Mouse (Mus musculus) stomach, postnatal 0 days (tissue): ENCODE measurements around the gene Sln. TPM values are rescaled to one million over a fixed set of nuclear protein-coding genes. Genes with fewer than 3 reads are reported as not detected.
A peak's percentile ranks its signal among the peaks of the same experiment; 100 is the strongest.

ENCODE experiments used
- ATAC-seq: fragments of 200-750 bp; cut with Nextera tagmentation; 2 replicates; pipeline ENCODE4 v1.8.0; 2017; ENCODE audit not compliant: low FRiP score, low TSS enrichment
- DNase-seq: peaks from one replicate; pipeline ENCODE4 v3.0.0-alpha.2; 2016; ENCODE audit warnings: low spot score
- H3K27ac ChIP-seq: fragments of 300-500 bp; sonication (generic); replicated peaks from 2 replicates; pipeline ENCODE4 v1.5.1; 2014; ENCODE audit warnings: mild to moderate bottlenecking, control low read depth
- H3K27me3 ChIP-seq: fragments of 300-500 bp; sonication (generic); 2 replicates; pipeline ENCODE4 v1.6.1; 2014; ENCODE audit warnings: low read length; ENCODE audit not compliant: control insufficient read depth, insufficient read depth
- H3K36me3 ChIP-seq: fragments of 300-500 bp; sonication (generic); 2 replicates; pipeline ENCODE4 v1.6.1; 2014; ENCODE audit warnings: low read length, mixed read lengths; ENCODE audit not compliant: control insufficient read depth, insufficient read depth
- H3K4me1 ChIP-seq: fragments of 300-500 bp; sonication (generic); replicated peaks from 2 replicates; pipeline ENCODE4 v1.6.1; 2014; ENCODE audit warnings: antibody characterized with exemption; ENCODE audit not compliant: control insufficient read depth, insufficient read depth
- H3K4me2 ChIP-seq: fragments of 300-500 bp; sonication (generic); replicated peaks from 2 replicates; pipeline ENCODE4 v1.6.1; 2014; ENCODE audit warnings: low read depth, mild to moderate bottlenecking, control low read depth, moderate library complexity
- H3K4me3 ChIP-seq: fragments of 300-500 bp; sonication (generic); 2 replicates; pipeline ENCODE4 v1.5.1; 2014; ENCODE audit warnings: low read depth, low read length, control low read depth
- H3K9ac ChIP-seq: fragments of 300-500 bp; sonication (generic); 2 replicates; pipeline ENCODE4 v1.6.1; 2014; ENCODE audit warnings: mild to moderate bottlenecking, low read length, control low read depth, mixed read lengths
- H3K9me3 ChIP-seq: fragments of 300-500 bp; sonication (generic); 2 replicates; pipeline ENCODE4 v1.6.1; 2016; ENCODE audit warnings: low read length; ENCODE audit not compliant: control insufficient read depth
- CTCF ChIP-seq: IDR thresholded peaks from 2 replicates; pipeline ENCODE4 v1.5.1; 2016; ENCODE audit warnings: antibody characterized with exemption, low read depth, mild to moderate bottlenecking, moderate library complexity
- EP300 ChIP-seq: optimal IDR thresholded peaks from 2 replicates; pipeline ENCODE3; 2016; ENCODE audit warnings: antibody characterized with exemption
- WGBS: fragments of 180-500 bp; shearing (Covaris S2); extraction: QIAGEN DNeasy Blood & Tissue Kit; methylation state at CpG from one replicate; pipeline ENCODE4 v1.1.7; 2014; 5-methylcytosine and 5-hydroxymethylcytosine counted together
- polyA plus RNA-seq: library from polyadenylated mRNA; unstranded; fragments of >200 nt; fragmentation: Nextera tagmentation; extraction: Ambion mirVana; gene quantifications from 2 replicates; pipeline ENCODE4 v1.2.1, GENCODE M21; 2015

Gene Sln
- polyA plus RNA-seq, 1 experiment from 2014 or later: 0.30 TPM

DNA sequence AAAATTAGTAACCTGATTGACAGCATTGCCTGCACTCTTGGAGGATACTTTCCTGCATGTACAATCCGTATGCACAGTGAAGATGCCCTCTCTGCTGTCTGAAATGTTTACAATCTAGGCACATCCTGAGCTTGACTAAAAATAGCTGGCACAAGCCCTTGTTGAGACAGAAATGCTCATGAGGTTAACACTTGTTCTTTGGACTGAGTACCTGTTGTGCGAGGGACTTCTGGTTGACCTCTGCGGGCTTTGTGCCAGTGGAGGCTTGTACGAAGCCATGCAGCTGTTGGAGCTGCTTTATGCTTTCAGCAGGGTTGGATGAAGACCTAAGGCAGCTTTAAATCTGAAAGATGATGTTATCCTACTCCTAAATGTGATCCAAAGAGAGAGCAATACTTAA lies 2.2 kb downstream of the Sln start:
- 61% methylated on average over 4 of the region's 4 CpGs for WGBS
- H3K4me2 ChIP-seq: no peak overlapping the region
- H3K9me3 ChIP-seq: no peaks in the 10 kb centered on the region
- H3K36me3 ChIP-seq: no peaks in the 10 kb centered on the region
- H3K9ac ChIP-seq: no peak overlapping the region
- no peaks in the 10 kb centered on the region for H3K4me1 ChIP-seq
- ATAC-seq (no peak), DNase-seq (no peak)
- no peak overlapping the region for H3K27ac ChIP-seq
- no peaks in the 10 kb centered on the region for H3K27me3 ChIP-seq
- TF ChIP-seq CTCF: no peak
- no peak for TF ChIP-seq EP300
- no peak overlapping the region for H3K4me3 ChIP-seq

DNA sequence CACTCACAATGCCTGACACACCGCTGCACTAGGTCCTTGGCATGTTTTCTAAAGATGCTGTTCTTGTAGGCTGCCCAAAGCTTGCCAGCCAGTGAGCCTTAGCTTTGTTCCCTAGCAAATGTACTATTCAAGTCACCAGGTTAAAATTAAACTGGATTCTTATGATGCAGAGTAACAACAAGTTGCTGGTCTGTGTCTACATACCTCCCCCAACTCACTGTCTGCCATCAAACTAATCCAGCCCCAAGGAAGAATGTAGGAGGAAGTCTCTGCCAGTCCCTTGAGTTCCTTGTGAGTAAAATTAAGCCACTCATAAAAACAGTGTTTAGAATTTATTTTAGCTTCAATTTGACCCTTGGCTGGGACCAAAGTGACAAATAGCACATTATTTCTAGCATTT lies 3.7 kb downstream of the Sln start:
- no peak for ATAC-seq

DNA sequence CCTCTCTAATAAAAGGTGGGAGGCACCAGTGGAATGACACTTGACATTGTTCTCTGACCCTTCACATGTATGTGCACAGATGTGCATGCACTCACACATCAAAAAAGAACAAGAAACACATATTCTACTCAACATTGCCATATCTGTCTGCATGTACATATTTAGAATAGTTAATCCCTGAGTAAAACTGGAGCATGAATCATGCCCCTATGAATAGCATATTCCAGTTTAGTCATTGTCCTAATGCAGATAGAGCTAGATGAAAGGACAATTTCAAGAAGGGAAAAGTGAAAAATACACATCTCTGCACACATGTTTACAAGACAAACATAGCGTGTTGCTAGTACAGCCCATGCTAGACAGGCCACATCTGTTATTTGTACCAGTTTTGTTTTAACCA lies 4.6 kb downstream of the Sln start:
- no peaks in the 10 kb centered on the region for H3K4me1 ChIP-seq
- no peaks in the 10 kb centered on the region for H3K36me3 ChIP-seq
- H3K27me3 ChIP-seq: no peaks in the 10 kb centered on the region
- TF ChIP-seq EP300 (no peak), CTCF (no peak)
- H3K9ac ChIP-seq: no peak overlapping the region
- H3K4me3 ChIP-seq: no peak overlapping the region
- H3K9me3 ChIP-seq: no peaks in the 10 kb centered on the region
- 53% methylated on average over 1 of the region's 1 CpGs for WGBS
- ATAC-seq (no peak), DNase-seq (no peak)
- no peak overlapping the region for H3K4me2 ChIP-seq
- H3K27ac ChIP-seq: no peak overlapping the region

More for the DNA sequence above, 3.7 kb downstream of the Sln start:
- Histone ChIP-seq H3K4me2 (no peak overlapping the region), H3K27me3 (no peaks in the 10 kb centered on the region), H3K9me3 (no peaks in the 10 kb centered on the region), H3K4me1 (no peaks in the 10 kb centered on the region), H3K4me3 (no peak overlapping the region), H3K27ac (0 out of 2 replicates have a peak overlapping the region, but pooled peaks have one; percentile 14), H3K36me3 (no peaks in the 10 kb centered on the region), H3K9ac (no peak overlapping the region)
- no peak for DNase-seq
- TF ChIP-seq EP300 (no peak), CTCF (no peak)
- 75% methylated on average over 1 of the region's 1 CpGs for WGBS

DNA sequence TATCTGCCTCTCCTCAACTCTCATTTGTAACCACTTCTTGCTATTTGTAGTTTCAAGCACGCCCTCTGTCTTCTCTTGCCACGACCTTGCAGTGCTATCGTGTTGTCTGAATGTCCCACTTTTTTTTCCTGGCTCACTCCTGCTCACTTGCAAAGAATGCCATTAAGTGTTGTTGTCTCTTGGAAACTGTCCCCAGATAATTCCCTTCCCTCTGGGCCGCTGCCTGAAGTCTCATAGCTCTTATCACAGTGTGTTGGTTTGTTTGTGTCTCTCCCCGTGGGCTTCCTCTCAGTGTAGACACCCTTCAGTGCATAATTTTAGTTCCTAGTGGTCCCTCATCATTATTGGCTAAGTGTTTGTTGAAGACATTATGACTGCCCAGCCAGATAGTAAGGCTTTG lies 7.9 kb downstream of the Sln start:
- DNase-seq (no peak), ATAC-seq (no peak)
- H3K9ac ChIP-seq: no peak overlapping the region
- H3K27me3 ChIP-seq: no peaks in the 10 kb centered on the region
- H3K4me3 ChIP-seq: no peak overlapping the region
- H3K27ac ChIP-seq: no peak overlapping the region
- TF ChIP-seq CTCF (no peak), EP300 (no peak)
- no peak overlapping the region for H3K4me2 ChIP-seq
- no peaks in the 10 kb centered on the region for H3K9me3 ChIP-seq
- no peaks in the 10 kb centered on the region for H3K36me3 ChIP-seq
- H3K4me1 ChIP-seq: no peaks in the 10 kb centered on the region
- WGBS: 67% methylated on average over 5 of the region's 5 CpGs

GRCm38 (mm10) chr9:53873239-53873638 lies 23.3 kb downstream of the Sln start:
- TF ChIP-seq CTCF: no peak
- no peak for TF ChIP-seq EP300
- Histone ChIP-seq H3K4me3 (no peak overlapping the region), H3K27ac (no peak overlapping the region), H3K27me3 (no peaks in the 10 kb centered on the region), H3K4me2 (no peak overlapping the region), H3K36me3 (no peaks in the 10 kb centered on the region), H3K9ac (no peak overlapping the region), H3K9me3 (no peaks in the 10 kb centered on the region), H3K4me1 (no peaks in the 10 kb centered on the region)
- 73% methylated on average over 8 of the region's 8 CpGs for WGBS
- ATAC-seq: no peak
- no peak for DNase-seq

DNA sequence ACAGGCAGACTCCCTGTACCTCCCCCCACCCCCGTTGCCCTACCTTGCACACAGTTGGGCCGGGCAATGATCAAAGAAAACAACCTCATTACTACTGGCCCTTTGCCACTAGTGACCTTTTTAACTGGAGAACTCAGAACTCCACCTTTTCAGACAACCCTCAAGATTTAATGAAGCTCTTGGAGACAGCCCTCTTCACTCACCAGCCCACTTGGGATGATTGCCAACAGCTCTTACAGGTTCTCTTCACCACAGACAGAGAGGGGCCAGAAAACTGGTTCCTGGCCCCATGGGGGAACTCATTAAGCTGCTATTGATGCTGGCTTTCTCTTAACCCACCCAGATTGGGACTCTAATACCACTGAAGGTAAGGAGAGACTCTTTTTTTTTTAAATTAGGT lies 27.5 kb downstream of the Sln start:
- Histone ChIP-seq H3K27me3 (no peaks in the 10 kb centered on the region), H3K4me2 (no peak overlapping the region), H3K36me3 (no peaks in the 10 kb centered on the region), H3K4me3 (no peak overlapping the region), H3K4me1 (no peaks in the 10 kb centered on the region), H3K27ac (no peak overlapping the region), H3K9me3 (no peaks in the 10 kb centered on the region), H3K9ac (no peak overlapping the region)
- ATAC-seq (no peak), DNase-seq (no peak)
- WGBS: 29% methylated on average over 2 of the region's 2 CpGs
- no peak for TF ChIP-seq EP300
- TF ChIP-seq CTCF: no peak
